Mouse (Mus musculus) mesoderm, embryonic 11.5 days (tissue): ENCODE results near the gene Zfp800.

Experiments used
- DNase-seq: peaks from one replicate; pipeline ENCODE4 v3.0.0-alpha.2; 2012; ENCODE audit warnings: low read depth, low spot score

Zfp800 gene

GRCm38 (mm10) chr6:28214658-28215267 is 183.0 kb downstream of the Zfp800 start:
- peak; percentile 15 for DNase-seq

DNA sequence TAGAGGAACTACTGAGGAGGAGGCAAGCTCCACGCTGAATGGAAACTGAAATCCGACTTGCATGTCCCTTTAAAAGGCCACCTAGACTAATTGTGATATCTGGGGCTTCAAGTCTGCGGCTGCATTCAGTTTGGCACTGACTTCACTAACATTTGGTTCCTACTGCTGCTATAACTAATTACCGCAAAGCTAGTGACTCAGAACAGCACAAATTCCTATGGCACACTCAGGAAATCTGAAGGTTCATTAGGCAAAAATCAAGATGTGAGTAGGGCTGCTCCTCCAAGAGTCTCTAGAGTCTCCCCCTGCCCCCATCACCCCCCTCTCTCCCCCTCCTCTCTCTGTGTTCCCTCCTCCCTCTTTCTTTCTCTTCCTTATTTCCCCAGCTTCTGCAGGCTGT is 194.4 kb downstream of the Zfp800 start:
- no peak for DNase-seq

- DNase-seq: no peak
Measured at GRCm38 (mm10) chr6:28202833-28203232, 195.0 kb downstream of the Zfp800 start.

DNA sequence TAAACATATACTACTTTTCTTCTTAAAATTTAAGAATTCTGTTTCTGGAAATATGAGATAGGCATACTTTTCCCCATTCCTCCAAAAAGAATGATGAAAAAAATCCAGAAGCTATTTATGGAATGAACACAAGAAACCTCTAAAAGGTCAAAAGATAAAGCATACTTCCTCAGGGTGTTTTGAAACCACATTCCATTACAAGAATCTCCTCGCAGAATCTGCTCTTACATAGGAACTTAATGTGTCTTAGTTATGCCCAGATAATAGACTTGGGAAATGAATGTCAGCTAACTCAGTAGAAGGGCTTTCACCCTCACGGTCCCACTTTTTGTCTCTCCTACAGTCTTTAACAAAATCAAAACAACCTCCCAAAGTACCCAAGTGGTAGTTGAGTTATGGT is 203.9 kb downstream of the Zfp800 start:
- peak; percentile 15 for DNase-seq

DNA sequence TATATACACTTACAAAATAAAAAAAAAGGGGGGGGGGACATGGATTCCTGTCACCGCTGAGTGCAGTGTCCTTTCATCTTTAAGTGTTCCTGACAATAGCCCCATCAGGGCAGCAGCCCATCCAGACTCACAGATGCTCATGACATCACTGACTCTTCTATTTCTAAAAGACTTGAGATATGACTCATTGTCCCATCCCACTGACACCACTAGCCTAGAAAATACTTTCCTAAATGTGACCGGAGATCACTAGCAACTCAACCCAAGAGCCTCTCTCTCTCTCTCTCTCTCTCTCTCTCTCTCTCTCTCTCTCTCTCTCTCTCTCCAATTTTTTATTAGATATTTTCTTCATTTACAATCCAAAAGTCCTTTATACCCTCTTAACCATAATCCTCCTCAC is 205.9 kb downstream of the Zfp800 start:
- no peak for DNase-seq
